Mouse (Mus musculus) embryonic fibroblast, embryonic 13.5 days (primary cell): ENCODE results near the gene Jmjd6.

Experiments
- CTCF ChIP-seq: IDR thresholded peaks from 2 replicates; pipeline ENCODE4 v1.5.1; 2011; ENCODE audit warnings: mild to moderate bottlenecking, control low read depth, low read length, moderate library complexity, borderline replicate concordance; ENCODE audit not compliant: insufficient read depth
- POLR2A ChIP-seq: IDR thresholded peaks from 2 replicates; pipeline ENCODE4 v1.6.1; 2011; ENCODE audit warnings: low read depth, mild to moderate bottlenecking, control low read depth, low read length, moderate library complexity

DNA sequence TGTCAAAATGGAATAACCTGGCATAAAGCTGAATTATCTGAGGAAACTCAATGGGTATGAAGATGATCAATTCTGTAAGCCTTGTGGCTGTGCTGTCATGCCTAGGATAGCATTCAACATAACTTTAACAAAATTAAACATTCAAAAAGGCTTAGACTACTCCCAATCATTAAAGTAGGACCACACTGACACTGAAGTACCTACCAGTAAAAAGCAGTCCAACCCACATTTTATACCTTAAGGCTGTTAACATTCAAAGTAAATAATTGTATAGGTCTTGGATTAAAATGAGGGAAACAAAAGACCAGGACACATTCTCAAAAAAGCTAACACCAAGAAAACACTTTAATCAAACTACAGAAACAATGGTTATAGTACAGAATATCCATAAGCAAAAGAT, 6.3 kb upstream of the Jmjd6 start:
- TF ChIP-seq CTCF, result no peak
- TF ChIP-seq POLR2A, result no peak
